Mouse (Mus musculus) Muller cell, postnatal 12 days (primary cell): ENCODE measurements at regions not wholly inside any gene's neighbourhood (a gene's known extent, or its start where the extent isn't known, plus 50 kb on each side); places are given as distances from the start of the nearest gene placed in this dataset.

Experiments used
- DNase-seq: peaks from one replicate; pipeline ENCODE4 v3.0.0-alpha.2; 2015; ENCODE audit errors: inconsistent ontology term

GRCm38 (mm10) chr14:46706462-46706861 is 53.9 kb upstream of the Cdkn3 start:
- DNase-seq, result no peak

- no peak for DNase-seq
Observed at GRCm38 (mm10) chr14:46704316-46704751, 56.0 kb upstream of the Cdkn3 start.

- peak; percentile 32 for DNase-seq
Observed at GRCm38 (mm10) chr14:46702669-46703435, 57.5 kb upstream of the Cdkn3 start.

DNA sequence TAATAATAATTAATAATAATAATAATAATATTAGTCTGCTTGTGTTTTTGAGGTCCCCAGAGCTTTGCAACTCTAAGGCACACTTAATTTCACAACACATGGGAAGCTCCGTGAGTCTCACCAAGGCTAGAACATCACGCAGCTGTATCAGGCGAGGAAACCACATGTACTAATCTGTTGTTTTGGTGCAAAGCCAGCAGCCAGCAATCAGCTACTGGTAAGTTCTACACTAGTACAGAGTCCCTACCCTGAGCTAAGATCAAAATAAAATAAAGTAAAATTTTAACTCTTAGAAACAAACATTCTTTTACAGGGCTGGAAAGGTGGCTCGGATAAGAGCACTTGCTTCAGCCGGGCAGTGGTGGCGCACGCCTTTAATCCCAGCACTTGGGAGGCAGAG is 67.8 kb upstream of the Cdkn3 start:
- DNase-seq, result no peak

DNA sequence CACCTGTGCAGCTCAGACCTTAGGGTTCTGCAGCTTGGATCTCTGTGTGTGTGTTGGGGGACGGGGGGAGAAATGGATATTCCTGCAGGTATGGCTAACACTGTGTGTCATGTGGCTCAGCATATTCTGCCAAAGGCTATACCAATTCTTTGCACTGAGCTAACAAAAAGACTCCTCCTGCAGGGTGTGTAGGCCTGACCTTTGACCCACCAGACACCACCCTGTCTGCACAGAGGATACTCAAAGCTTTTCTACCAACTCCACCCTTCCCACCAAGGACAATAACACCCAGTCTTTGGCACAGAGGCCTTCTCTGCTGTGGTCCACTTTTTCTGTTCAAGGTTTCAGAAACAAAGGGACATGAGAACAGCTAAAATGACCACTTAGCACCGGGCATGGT is 68.3 kb upstream of the Cdkn3 start:
- no peak for DNase-seq

GRCm38 (mm10) chr14:46682728-46683127 is 77.6 kb upstream of the Cdkn3 start:
- DNase-seq, result no peak

DNA sequence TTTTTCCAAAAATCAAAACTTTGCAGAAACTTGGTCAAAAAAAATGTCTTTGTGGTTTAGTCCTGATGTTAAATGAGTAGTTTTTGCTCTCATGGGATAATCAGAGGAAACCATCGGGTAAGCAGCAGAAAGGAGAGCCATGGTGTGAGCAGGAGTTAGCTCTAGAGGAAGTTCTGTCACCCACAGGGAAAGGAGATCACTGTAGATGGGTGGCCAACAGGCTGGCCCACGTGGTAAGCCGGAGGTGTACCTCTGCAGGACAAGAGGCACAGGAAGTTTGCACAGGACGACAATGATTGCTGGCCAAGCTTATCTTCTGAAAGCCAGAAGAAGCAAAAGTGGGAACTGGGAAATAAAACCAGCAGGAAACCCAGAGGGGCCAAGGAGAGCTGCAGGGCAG is 81.4 kb upstream of the Cdkn3 start:
- DNase-seq, result no peak

- no peak for DNase-seq
Observed at GRCm38 (mm10) chr14:46671482-46672225, 88.7 kb upstream of the Cdkn3 start.

- no peak for DNase-seq
Observed at GRCm38 (mm10) chr14:46671062-46671461, 89.3 kb upstream of the Cdkn3 start.

DNA sequence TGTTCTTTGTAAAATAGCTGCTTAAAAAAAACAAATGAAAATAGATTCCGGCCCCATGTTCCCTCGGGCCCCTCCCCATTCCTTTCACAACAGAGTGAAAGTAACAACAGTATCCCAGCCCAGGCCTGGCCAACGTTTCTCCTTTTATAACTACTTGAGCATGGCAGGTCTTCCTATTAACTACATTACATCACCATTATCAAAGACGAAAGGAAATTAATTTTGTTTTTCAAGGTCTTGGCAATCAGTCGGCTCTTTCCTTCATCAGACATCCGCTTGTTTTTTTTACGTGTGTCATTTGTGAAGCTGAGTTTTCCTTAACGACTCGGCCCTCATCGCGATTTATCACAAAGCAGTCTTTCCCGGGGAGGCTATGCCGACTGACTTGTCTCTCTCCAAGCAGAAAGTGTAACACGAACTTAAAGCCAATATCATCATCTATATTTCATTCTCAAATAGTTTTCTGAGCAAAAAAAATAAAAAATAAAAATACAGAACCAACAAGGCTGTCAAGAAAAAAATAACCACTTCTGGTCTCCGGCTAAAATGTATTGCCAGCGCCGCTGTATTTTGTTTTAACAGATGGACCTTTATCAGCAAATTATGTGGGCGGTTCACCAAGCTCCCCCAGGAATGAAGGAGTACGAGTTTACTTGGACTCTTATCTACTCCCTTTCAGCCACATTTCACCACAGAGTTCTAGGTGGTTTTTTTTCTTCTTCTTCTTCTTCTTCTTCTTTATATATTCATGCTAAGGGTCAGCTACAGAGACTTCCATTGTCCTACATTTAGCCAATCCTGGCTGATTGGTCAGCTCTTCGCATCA is 89.9 kb upstream of the Cdkn3 start:
- peak; percentile 13 for DNase-seq

- no peak for DNase-seq
Observed at GRCm38 (mm10) chr14:46668275-46668674, 92.1 kb upstream of the Cdkn3 start.

DNA sequence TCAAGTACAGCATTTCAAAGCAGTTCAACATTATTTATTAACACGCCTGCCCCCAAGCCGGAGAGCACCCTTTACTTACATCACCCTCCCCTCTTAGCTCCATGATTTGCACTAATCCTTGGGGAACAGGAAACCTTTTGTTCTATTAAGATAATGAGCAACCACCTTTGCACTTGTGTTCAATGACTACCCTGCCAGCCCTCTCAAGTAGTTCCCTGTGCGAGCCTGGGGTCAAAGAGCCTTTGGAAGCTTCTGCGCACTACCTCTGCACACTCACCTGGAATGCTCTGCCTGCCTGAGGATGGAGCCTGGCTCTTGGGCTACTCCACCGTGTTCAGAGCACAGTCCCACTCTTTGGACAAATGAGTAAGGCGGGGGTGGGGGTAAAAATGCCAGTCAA is 96.0 kb upstream of the Cdkn3 start:
- DNase-seq, result no peak

GRCm38 (mm10) chr14:46663529-46663928 is 96.8 kb upstream of the Cdkn3 start:
- DNase-seq, result no peak

- peak; percentile 74 for DNase-seq
Observed at GRCm38 (mm10) chr14:46661792-46662545, 98.4 kb upstream of the Cdkn3 start.

DNA sequence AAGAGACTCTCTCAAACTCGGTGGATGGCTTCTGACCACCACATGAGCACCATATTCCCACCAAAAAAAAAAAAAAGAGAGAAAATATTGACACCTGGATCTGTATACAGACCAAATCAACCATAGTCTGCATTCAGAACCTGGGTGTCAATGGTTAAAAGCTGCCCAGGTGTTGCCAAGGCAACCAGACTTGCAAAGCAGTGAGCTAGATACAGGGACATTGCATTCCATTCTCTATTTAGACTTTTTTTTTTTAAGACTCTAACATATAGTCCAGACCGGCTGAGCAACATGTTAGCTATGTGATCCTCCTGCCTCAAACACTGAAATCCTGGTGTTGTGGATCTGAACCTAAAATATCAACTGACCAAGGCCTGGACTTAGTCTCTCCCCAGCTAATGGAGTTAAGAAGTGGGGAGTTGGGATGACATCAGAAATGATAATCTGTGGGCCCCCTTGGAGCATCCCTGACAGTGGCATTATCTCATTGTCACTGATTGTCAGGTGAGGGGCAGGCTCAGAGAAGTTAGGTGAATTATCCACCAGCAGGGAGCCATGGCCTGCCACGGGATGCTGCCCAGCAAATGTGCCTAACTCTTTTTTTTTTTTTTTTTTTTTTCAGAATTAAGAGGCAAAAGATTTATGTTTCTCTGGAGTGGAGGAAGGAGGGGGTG is 99.1 kb upstream of the Cdkn3 start:
- DNase-seq, result no peak

DNA sequence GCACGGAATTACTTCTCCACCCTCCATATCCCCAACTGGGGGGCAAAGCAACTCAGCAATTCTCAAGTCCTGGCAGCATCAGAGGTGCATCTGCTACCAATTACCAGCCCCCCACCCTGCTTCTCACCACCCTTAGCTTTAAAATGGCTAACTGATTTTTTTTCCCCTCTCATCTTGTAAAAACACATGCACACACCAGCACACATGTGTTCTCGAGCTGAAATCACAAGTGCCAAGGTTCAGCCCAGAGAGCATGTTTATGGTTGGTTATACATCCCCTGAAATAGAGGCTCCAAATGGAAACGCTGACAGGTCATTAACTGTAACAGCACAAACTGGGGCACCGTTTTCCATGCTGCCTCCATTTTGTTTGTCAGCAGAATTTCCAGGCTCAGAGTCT is 101.0 kb upstream of the Cdkn3 start:
- DNase-seq, result no peak

DNA sequence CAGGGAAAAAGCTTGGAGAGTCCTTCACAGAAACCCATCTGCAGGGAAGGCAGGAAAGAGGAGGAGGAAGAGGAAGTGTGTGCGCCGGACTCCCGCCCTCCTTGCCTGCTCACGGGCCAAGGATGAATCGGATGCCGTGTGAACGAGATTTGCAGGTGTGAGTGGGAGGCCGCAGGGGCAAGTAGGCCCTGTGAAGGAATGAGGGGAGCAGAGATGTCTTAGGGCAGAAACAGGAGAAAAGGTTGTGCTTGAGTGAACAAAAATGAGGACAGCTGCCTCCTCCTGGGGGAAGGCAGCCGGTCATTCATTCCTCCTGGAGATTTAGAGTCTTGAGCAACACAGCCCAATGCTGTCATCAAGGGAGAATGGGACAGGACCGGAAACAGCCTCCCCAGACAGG is 104.1 kb upstream of the Cdkn3 start:
- no peak for DNase-seq

- no peak for DNase-seq
Observed at GRCm38 (mm10) chr14:46647319-46647974, 112.9 kb upstream of the Cdkn3 start.

- no peak for DNase-seq
Observed at GRCm38 (mm10) chr14:46646673-46647318, 113.5 kb upstream of the Cdkn3 start.
